Mouse (Mus musculus): ENCODE data around the gene Ell3. TPM values are rescaled to one million over a fixed set of nuclear protein-coding genes. Genes with fewer than 3 reads are reported as not detected.

Gene Ell3
- polyA plus RNA-seq, 1 experiment from 2014 or later = 1.2 TPM

DNA sequence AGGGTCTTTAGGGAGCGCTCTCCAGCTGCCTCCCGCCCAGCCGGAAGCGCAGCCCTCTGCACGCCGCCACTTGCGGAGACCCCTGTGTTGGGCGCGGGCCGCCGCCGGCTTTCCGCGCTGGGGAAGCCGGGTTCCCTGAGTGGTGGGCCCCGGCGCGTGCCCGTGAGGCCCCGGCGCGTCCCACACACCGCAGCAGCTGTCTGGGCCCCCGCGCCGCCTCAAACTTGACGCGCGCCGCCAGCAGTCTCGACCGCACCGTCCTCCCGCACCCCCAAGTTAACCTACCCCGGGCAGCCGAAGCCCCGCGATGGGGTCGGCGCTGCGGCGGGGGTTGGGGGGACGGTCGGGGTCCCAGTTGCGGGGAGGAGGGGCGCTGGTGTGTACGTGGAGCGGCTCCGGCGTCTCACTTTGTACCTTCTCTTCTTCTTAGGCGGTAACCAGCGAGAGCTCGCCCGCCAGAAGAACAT is 5.5 kb upstream of the Ell3 start:
- H3K27me3 ChIP-seq (ENCODE audit: control insufficient read depth, insufficient read depth, low read length) = no peaks in the 10 kb centered on the region
- peaks cover 8% of the 10 kb centered on the region for H3K4me1 ChIP-seq (ENCODE audit: control insufficient read depth, insufficient read depth, low read length)
- H3K27ac ChIP-seq (ENCODE audit: low read depth, low read length) = peak overlapping the region; percentile 95
- peak overlapping the region; percentile 92 for H3K4me2 ChIP-seq (ENCODE audit: low read depth, low read length)
- WGBS = under 1% methylated on average over 47 of the region's 54 CpGs
- peak overlapping the region; percentile 88 for H3K4me3 ChIP-seq (ENCODE audit: low read depth, low read length)
- H3K36me3 ChIP-seq (ENCODE audit: control insufficient read depth, insufficient read depth, low read length) = no peaks in the 10 kb centered on the region
- ATAC-seq (ENCODE audit: low read depth) = peak; percentile 72
- H3K9ac ChIP-seq (replicated peaks; ENCODE audit: low read depth, low read length) = peak overlapping the region; percentile 86
- H3K9me3 ChIP-seq (ENCODE audit: control insufficient read depth, low read length) = no peaks in the 10 kb centered on the region

- ATAC-seq (ENCODE audit: low read depth) = peak; percentile 99
- WGBS = under 1% methylated on average over 57 of the region's 74 CpGs
- Histone ChIP-seq H3K9me3 (ENCODE audit: control insufficient read depth, low read length) (no peaks in the 10 kb centered on the region), H3K36me3 (ENCODE audit: control insufficient read depth, insufficient read depth, low read length) (no peaks in the 10 kb centered on the region), H3K27ac (ENCODE audit: low read depth, low read length) (peak within 1 kb of the TSS; percentile 95), H3K4me2 (ENCODE audit: low read depth, low read length) (peak within 1 kb of the TSS; percentile 92), H3K9ac (replicated peaks; ENCODE audit: low read depth, low read length) (peak within 1 kb of the TSS; percentile 86), H3K27me3 (ENCODE audit: control insufficient read depth, insufficient read depth, low read length) (no peaks in the 10 kb centered on the region), H3K4me1 (ENCODE audit: control insufficient read depth, insufficient read depth, low read length) (peaks cover 8% of the 10 kb centered on the region), H3K4me3 (ENCODE audit: low read depth, low read length) (peak within 1 kb of the TSS; percentile 88)
Measured at GRCm38 (mm10) chr2:121448739-121449535, 4.9 kb upstream of the Ell3 start, which contains the start of gene Serf2. TSS of gene Serf2 (plus strand) at chr2:121449195.

GRCm38 (mm10) chr2:121448136-121448535 is 4.1 kb upstream of the Ell3 start:
- Histone ChIP-seq H3K4me2 (ENCODE audit: low read depth, low read length) (peak overlapping the region; percentile 59), H3K9ac (replicated peaks; ENCODE audit: low read depth, low read length) (no peak overlapping the region), H3K4me1 (ENCODE audit: control insufficient read depth, insufficient read depth, low read length) (peaks cover 8% of the 10 kb centered on the region), H3K36me3 (ENCODE audit: control insufficient read depth, insufficient read depth, low read length) (no peaks in the 10 kb centered on the region), H3K27ac (ENCODE audit: low read depth, low read length) (peak overlapping the region; percentile 60; the same call in 1 of the 2 replicates), H3K27me3 (ENCODE audit: control insufficient read depth, insufficient read depth, low read length) (no peaks in the 10 kb centered on the region), H3K4me3 (ENCODE audit: low read depth, low read length) (peak overlapping the region; percentile 88), H3K9me3 (ENCODE audit: control insufficient read depth, low read length) (no peaks in the 10 kb centered on the region)
- no peak for ATAC-seq (ENCODE audit: low read depth)
- WGBS = 21% methylated on average over 9 of the region's 9 CpGs

DNA sequence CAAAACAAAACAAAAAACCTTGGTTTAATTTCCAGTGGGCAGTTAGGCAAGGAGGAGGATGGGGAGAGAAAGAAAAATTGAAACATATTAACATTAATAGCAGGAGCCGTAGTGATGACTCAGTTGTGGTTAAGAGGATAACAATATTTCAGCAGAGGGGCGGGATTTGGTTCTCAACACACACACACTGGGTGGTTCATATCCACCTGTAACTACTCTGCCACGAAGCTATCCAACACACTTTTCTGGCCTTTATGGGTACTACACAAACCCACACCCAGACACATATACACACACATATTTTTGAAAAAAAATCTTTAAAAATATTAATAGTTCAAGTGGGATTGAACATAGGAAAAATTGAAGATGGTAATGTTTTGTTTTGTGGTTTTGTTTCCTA is 2.9 kb upstream of the Ell3 start:
- H3K36me3 ChIP-seq (ENCODE audit: control insufficient read depth, insufficient read depth, low read length) = no peaks in the 10 kb centered on the region
- no peak overlapping the region for H3K4me2 ChIP-seq (ENCODE audit: low read depth, low read length)
- H3K4me1 ChIP-seq (ENCODE audit: control insufficient read depth, insufficient read depth, low read length) = peaks cover 12% of the 10 kb centered on the region
- no peak overlapping the region for H3K27ac ChIP-seq (ENCODE audit: low read depth, low read length)
- no peak overlapping the region for H3K4me3 ChIP-seq (ENCODE audit: low read depth, low read length)
- peaks cover under 1% of the 10 kb centered on the region; the same call in 1 of the 2 replicates for H3K27me3 ChIP-seq (ENCODE audit: control insufficient read depth, insufficient read depth, low read length)
- no peak for ATAC-seq (ENCODE audit: low read depth)
- H3K9me3 ChIP-seq (ENCODE audit: control insufficient read depth, low read length) = no peaks in the 10 kb centered on the region
- WGBS = 89% methylated on average over 3 of the region's 3 CpGs
- no peak overlapping the region for H3K9ac ChIP-seq (replicated peaks; ENCODE audit: low read depth, low read length)

GRCm38 (mm10) chr2:121446506-121446905 is 2.4 kb upstream of the Ell3 start:
- Histone ChIP-seq H3K4me1 (ENCODE audit: control insufficient read depth, insufficient read depth, low read length) (peaks cover 13% of the 10 kb centered on the region), H3K4me2 (ENCODE audit: low read depth, low read length) (no peak overlapping the region), H3K9ac (replicated peaks; ENCODE audit: low read depth, low read length) (no peak overlapping the region), H3K4me3 (ENCODE audit: low read depth, low read length) (no peak overlapping the region), H3K27ac (ENCODE audit: low read depth, low read length) (no peak overlapping the region), H3K36me3 (ENCODE audit: control insufficient read depth, insufficient read depth, low read length) (no peaks in the 10 kb centered on the region), H3K27me3 (ENCODE audit: control insufficient read depth, insufficient read depth, low read length) (peaks cover 6% of the 10 kb centered on the region), H3K9me3 (ENCODE audit: control insufficient read depth, low read length) (no peaks in the 10 kb centered on the region)
- WGBS = 82% methylated on average over 4 of the region's 4 CpGs
- no peak for ATAC-seq (ENCODE audit: low read depth)

GRCm38 (mm10) chr2:121445117-121445516 is 1.0 kb upstream of the Ell3 start:
- H3K27me3 ChIP-seq (ENCODE audit: control insufficient read depth, insufficient read depth, low read length) = peaks cover 13% of the 10 kb centered on the region
- H3K4me1 ChIP-seq (ENCODE audit: control insufficient read depth, insufficient read depth, low read length) = peaks cover 9% of the 10 kb centered on the region
- no peaks in the 10 kb centered on the region for H3K36me3 ChIP-seq (ENCODE audit: control insufficient read depth, insufficient read depth, low read length)
- H3K27ac ChIP-seq (ENCODE audit: low read depth, low read length) = no peak overlapping the region
- H3K9ac ChIP-seq (replicated peaks; ENCODE audit: low read depth, low read length) = no peak overlapping the region
- ATAC-seq (ENCODE audit: low read depth) = no peak
- H3K4me2 ChIP-seq (ENCODE audit: low read depth, low read length) = no peak overlapping the region
- H3K4me3 ChIP-seq (ENCODE audit: low read depth, low read length) = no peak overlapping the region
- 87% methylated on average over 3 of the region's 3 CpGs for WGBS
- no peaks in the 10 kb centered on the region for H3K9me3 ChIP-seq (ENCODE audit: control insufficient read depth, low read length)

- Histone ChIP-seq H3K27me3 (ENCODE audit: control insufficient read depth, insufficient read depth, low read length) (peaks cover 13% of the 10 kb centered on the region), H3K9ac (replicated peaks; ENCODE audit: low read depth, low read length) (no peak overlapping the region), H3K36me3 (ENCODE audit: control insufficient read depth, insufficient read depth, low read length) (peaks cover 13% of the 10 kb centered on the region; the same call in 1 of the 2 replicates), H3K4me2 (ENCODE audit: low read depth, low read length) (peak overlapping the region; percentile 41), H3K9me3 (ENCODE audit: control insufficient read depth, low read length) (no peaks in the 10 kb centered on the region), H3K4me1 (ENCODE audit: control insufficient read depth, insufficient read depth, low read length) (peaks cover 7% of the 10 kb centered on the region; the same call in 1 of the 2 replicates), H3K27ac (ENCODE audit: low read depth, low read length) (no peak overlapping the region), H3K4me3 (ENCODE audit: low read depth, low read length) (peak overlapping the region; percentile 8; the same call in 1 of the 2 replicates)
- WGBS = 5% methylated on average over 8 of the region's 8 CpGs
- no peak for ATAC-seq (ENCODE audit: low read depth)
Measured at GRCm38 (mm10) chr2:121443068-121443349, 1.1 kb downstream of the Ell3 start.

- Histone ChIP-seq H3K27me3 (ENCODE audit: control insufficient read depth, insufficient read depth, low read length) (peaks cover 13% of the 10 kb centered on the region), H3K4me3 (ENCODE audit: low read depth, low read length) (peak overlapping the region; percentile 8; the same call in 1 of the 2 replicates), H3K9ac (replicated peaks; ENCODE audit: low read depth, low read length) (no peak overlapping the region), H3K27ac (ENCODE audit: low read depth, low read length) (no peak overlapping the region), H3K4me1 (ENCODE audit: control insufficient read depth, insufficient read depth, low read length) (peaks cover 5% of the 10 kb centered on the region; the same call in 1 of the 2 replicates), H3K9me3 (ENCODE audit: control insufficient read depth, low read length) (no peaks in the 10 kb centered on the region), H3K4me2 (ENCODE audit: low read depth, low read length) (peak overlapping the region; percentile 41), H3K36me3 (ENCODE audit: control insufficient read depth, insufficient read depth, low read length) (peaks cover 15% of the 10 kb centered on the region; the same call in 1 of the 2 replicates)
- WGBS = under 1% methylated on average over 29 of the region's 30 CpGs
- ATAC-seq (ENCODE audit: low read depth) = no peak; the same call in 1 of the 2 replicates
Measured at GRCm38 (mm10) chr2:121442259-121443067, 1.6 kb downstream of the Ell3 start.

All from neural tube, embryonic 14.5 days (tissue).